Mouse (Mus musculus) MEL (cell line): ENCODE results near the gene Hes1. TPM values are rescaled to one million over a fixed set of nuclear protein-coding genes. Genes with fewer than 3 reads are reported as not detected.

Experiments used
- DNase-seq: peaks from one replicate; pipeline ENCODE4 v3.0.0; 2011; ENCODE audit warnings: low read depth, low spot score
- H3K27ac ChIP-seq: 2 replicates; pipeline ENCODE4 v1.5.1; 2012; ENCODE audit warnings: low read depth, mild to moderate bottlenecking, control low read depth, low read length, moderate library complexity; ENCODE audit not compliant: control insufficient read depth
- H3K27me3 ChIP-seq, 2 experiments: fragments of 150-350 bp in 1 of 2; sonication (generic) in 1 of 2; 2 replicates each; pipeline ENCODE4 v1.6.1; 2012; ENCODE audit warnings: low read length in 2 of 2, mild to moderate bottlenecking in 2 of 2, improper control_type of control experiment in 1 of 2, moderate library complexity in 1 of 2; ENCODE audit not compliant: insufficient read depth in 2 of 2, control insufficient read depth in 1 of 2
- H3K36me3 ChIP-seq, 2 experiments: 2 replicates each; pipeline ENCODE4 v1.6.1; 2012 to 2014; ENCODE audit warnings: low read length in 2 of 2, improper control_type of control experiment in 1 of 2, inconsistent platforms in 1 of 2, mild to moderate bottlenecking in 1 of 2; ENCODE audit not compliant: insufficient read depth in 2 of 2, control insufficient read depth in 1 of 2
- H3K4me1 ChIP-seq, 2 experiments: fragments of 150-350 bp in 1 of 2; sonication (generic) in 1 of 2; 2 replicates each; pipeline ENCODE4 v1.6.1; 2012; ENCODE audit warnings: low read length in 2 of 2, improper control_type of control experiment in 1 of 2, mild to moderate bottlenecking in 1 of 2; ENCODE audit not compliant: insufficient read depth in 2 of 2, control insufficient read depth in 1 of 2
- H3K4me3 ChIP-seq, 2 experiments: fragments of 150-350 bp in 1 of 2; sonication (generic) in 1 of 2; 2 replicates each; pipeline ENCODE4 v1.5.1; 2012; ENCODE audit warnings: low read depth in 2 of 2, low read length in 2 of 2, mild to moderate bottlenecking in 2 of 2, moderate library complexity in 2 of 2, control low read depth in 1 of 2, improper control_type of control experiment in 1 of 2; ENCODE audit not compliant: control insufficient read depth in 1 of 2, insufficient read depth in 1 of 2
- H3K79me2 ChIP-seq: 2 replicates; pipeline ENCODE4 v1.6.1; 2012; ENCODE audit warnings: mild to moderate bottlenecking, low read length, moderate library complexity; ENCODE audit not compliant: control insufficient read depth, poor library complexity, insufficient read depth
- H3K9ac ChIP-seq: 2 replicates; pipeline ENCODE4 v1.6.1; 2012; ENCODE audit warnings: low read depth, mild to moderate bottlenecking, control low read depth, low read length, moderate library complexity; ENCODE audit not compliant: control insufficient read depth, poor library complexity, severe bottlenecking
- H3K9me3 ChIP-seq: fragments of 150-350 bp; sonication (generic); replicated peaks from 2 replicates; pipeline ENCODE4 v1.6.1; 2012; ENCODE audit warnings: mild to moderate bottlenecking, low read length, improper control_type of control experiment, moderate library complexity; ENCODE audit not compliant: insufficient read depth
- BHLHE40 ChIP-seq: IDR thresholded peaks from 2 replicates; pipeline ENCODE4 v1.6.1; 2012; ENCODE audit warnings: low read depth, mild to moderate bottlenecking, inconsistent platforms, low read length, improper control_type of control experiment, borderline replicate concordance
- E2F4 ChIP-seq: IDR thresholded peaks from 2 replicates; pipeline ENCODE4 v1.6.1; 2011; ENCODE audit warnings: low read depth, low read length, improper control_type of control experiment, borderline replicate concordance
- ETS1 ChIP-seq: IDR thresholded peaks from 2 replicates; pipeline ENCODE4 v1.6.1; 2012; ENCODE audit warnings: low read depth, mild to moderate bottlenecking, inconsistent platforms, low read length, improper control_type of control experiment, moderate library complexity
- GABPA ChIP-seq: IDR thresholded peaks from 2 replicates; pipeline ENCODE4 v1.6.1; 2012; ENCODE audit warnings: low read depth, mild to moderate bottlenecking, inconsistent platforms, low read length, improper control_type of control experiment, moderate library complexity
- MAZ ChIP-seq: IDR thresholded peaks from 2 replicates; pipeline ENCODE4 v1.6.1; 2012; ENCODE audit warnings: low read depth, mild to moderate bottlenecking, inconsistent platforms, low read length, improper control_type of control experiment
- MYB ChIP-seq: IDR thresholded peaks from 2 replicates; pipeline ENCODE4 v1.6.1; 2011; ENCODE audit warnings: mild to moderate bottlenecking, low read depth, low read length, improper control_type of control experiment
- MYC ChIP-seq: IDR thresholded peaks from 2 replicates; pipeline ENCODE4 v1.6.1; 2011; ENCODE audit warnings: low read depth, mild to moderate bottlenecking, low read length, improper control_type of control experiment, moderate library complexity
- NRF1 ChIP-seq: IDR thresholded peaks from 2 replicates; pipeline ENCODE4 v1.6.1; 2014; ENCODE audit warnings: low read depth, mild to moderate bottlenecking, inconsistent platforms, low read length, improper control_type of control experiment, moderate library complexity; ENCODE audit not compliant: poor library complexity, insufficient read depth, severe bottlenecking
- POLR2A ChIP-seq, 2 experiments: IDR thresholded peaks; 2 replicates each; pipeline ENCODE4 v1.6.1; 2011 to 2012; ENCODE audit warnings: low read length in 2 of 2, mild to moderate bottlenecking in 2 of 2, control low read depth in 1 of 2, improper control_type of control experiment in 1 of 2, low read depth in 1 of 2, moderate library complexity in 1 of 2; ENCODE audit not compliant: control insufficient read depth in 1 of 2, insufficient read depth in 1 of 2, poor library complexity in 1 of 2
- POLR2AphosphoS5 ChIP-seq: IDR thresholded peaks from 2 replicates; pipeline ENCODE4 v1.6.1; 2012; ENCODE audit warnings: low read depth, borderline replicate concordance, mild to moderate bottlenecking, inconsistent platforms, low read length, moderate library complexity, mixed read lengths
- SIN3A ChIP-seq: IDR thresholded peaks from 2 replicates; pipeline ENCODE4 v1.6.1; 2012; ENCODE audit warnings: low read length, improper control_type of control experiment, inconsistent platforms
- TCF12 ChIP-seq: IDR thresholded peaks from 2 replicates; pipeline ENCODE4 v1.6.1; 2014; ENCODE audit warnings: low read depth, mild to moderate bottlenecking, inconsistent platforms, low read length, improper control_type of control experiment, moderate library complexity
- UBTF ChIP-seq: IDR thresholded peaks from 2 replicates; pipeline ENCODE4 v1.6.1; 2012; ENCODE audit warnings: low read depth, mild to moderate bottlenecking, inconsistent platforms, low read length, improper control_type of control experiment, moderate library complexity, borderline replicate concordance; ENCODE audit not compliant: insufficient read depth
- ZNF384 ChIP-seq: IDR thresholded peaks from 2 replicates; pipeline ENCODE4 v1.6.1; 2012; ENCODE audit warnings: low read depth, mild to moderate bottlenecking, inconsistent platforms, low read length, improper control_type of control experiment
- polyA plus RNA-seq, 2 experiments: library from polyadenylated mRNA; stranded (reverse) in 1 of 2; unstranded in 1 of 2; fragments of >175 nt in 1 of 2; fragments of >200 nt in 1 of 2; gene quantifications; 2 replicates each; pipeline versions ENCODE4 v1.2.1 to v1.2.4; 2012; ENCODE audit warnings: low replicate concordance in 2 of 2, low read depth in 1 of 2; ENCODE audit not compliant: insufficient read length in 2 of 2, insufficient read depth in 1 of 2, missing spikeins in 1 of 2
- total RNA-seq: library from RNA; depleted of rRNA; stranded (reverse); fragments of 300-350 nt; gene quantifications from 2 replicates; pipeline ENCODE4 v1.2.3, GENCODE M21; 2012

Hes1 gene
- total and polyA plus RNA-seq, 3 experiments = 2.3 to 3.0 TPM; not detected in 1

GRCm38 (mm10) chr16:30024681-30025262 lies 39.4 kb upstream of the Hes1 start:
- no peaks in the 10 kb centered on the region for H3K79me2 ChIP-seq
- DNase-seq = peak; percentile 13
- no peaks in the 10 kb centered on the region for H3K9me3 ChIP-seq
- no peak overlapping the region for H3K9ac ChIP-seq
- no peaks in the 10 kb centered on the region for H3K4me1 ChIP-seq
- peaks cover 5 to 8% of the 10 kb centered on the region in 2 experiments for H3K27me3 ChIP-seq
- H3K4me3 ChIP-seq = no peak overlapping the region
- TF ChIP-seq ZNF384 (no peak), POLR2AphosphoS5 (no peak), POLR2A (IDR thresholded peaks at IDR 0.05; ENCODE audit: control insufficient read depth in 1 of 2, insufficient read depth in 1 of 2, low read depth in 1 of 2, low read length in 2 of 2, poor library complexity in 1 of 2) (no peak), NRF1 (no peak), E2F4 (no peak), BHLHE40 (no peak), UBTF (no peak)
- H3K27ac ChIP-seq = no peak overlapping the region
- no peaks in the 10 kb centered on the region for H3K36me3 ChIP-seq

GRCm38 (mm10) chr16:30028184-30028583 lies 36.0 kb upstream of the Hes1 start:
- Histone ChIP-seq H3K36me3 (no peaks in the 10 kb centered on the region), H3K4me1 (no peaks in the 10 kb centered on the region), H3K9me3 (no peaks in the 10 kb centered on the region), H3K79me2 (no peaks in the 10 kb centered on the region), H3K27ac (no peak overlapping the region), H3K4me3 (no peak overlapping the region), H3K27me3 (peaks cover 11 to 17% of the 10 kb centered on the region in 2 experiments), H3K9ac (no peak overlapping the region)
- no peak for DNase-seq
- no peak for TF ChIP-seq TCF12
- no peak for TF ChIP-seq SIN3A
- no peak for TF ChIP-seq ETS1
- TF ChIP-seq MYC = no peak
- no peak for TF ChIP-seq MAZ
- no peak for TF ChIP-seq GABPA
- TF ChIP-seq MYB = no peak
